Mouse (Mus musculus) limb, embryonic 11.5 days (tissue): ENCODE measurements around the gene Dusp19. TPM values are rescaled to one million over a fixed set of nuclear protein-coding genes. Genes with fewer than 3 reads are reported as not detected.

ENCODE experiments used
- ATAC-seq: fragments of 200-750 bp; cut with Nextera tagmentation; 2 replicates; pipeline ENCODE4 v1.8.0; 2017; ENCODE audit warnings: low read depth; ENCODE audit not compliant: insufficient number of reproducible peaks, low FRiP score, low TSS enrichment
- DNase-seq: peaks from one replicate; pipeline ENCODE4 v3.0.0-alpha.2; 2015; ENCODE audit warnings: low spot score
- H3K27ac ChIP-seq: fragments of 300-500 bp; sonication (generic); replicated peaks from 2 replicates; pipeline ENCODE4 v1.5.1; 2014; ENCODE audit warnings: low read depth, mild to moderate bottlenecking, low read length
- H3K27me3 ChIP-seq: fragments of 300-500 bp; sonication (generic); 2 replicates; pipeline ENCODE4 v1.6.1; 2014; ENCODE audit warnings: mild to moderate bottlenecking, low read length, mixed read lengths; ENCODE audit not compliant: control insufficient read depth, insufficient read depth
- H3K36me3 ChIP-seq: fragments of 300-500 bp; sonication (generic); 2 replicates; pipeline ENCODE4 v1.6.1; 2014; ENCODE audit warnings: mild to moderate bottlenecking, low read length, moderate library complexity, mixed read lengths; ENCODE audit not compliant: control insufficient read depth, insufficient read depth
- H3K4me1 ChIP-seq: fragments of 300-500 bp; sonication (generic); 2 replicates; pipeline ENCODE4 v1.6.1; 2014; ENCODE audit warnings: low read length, mixed read lengths; ENCODE audit not compliant: control insufficient read depth, insufficient read depth
- H3K4me2 ChIP-seq: fragments of 300-500 bp; sonication (generic); 2 replicates; pipeline ENCODE4 v1.6.1; 2014; ENCODE audit warnings: low read depth, mild to moderate bottlenecking, moderate library complexity; ENCODE audit not compliant: severe bottlenecking
- H3K4me3 ChIP-seq: fragments of 300-500 bp; sonication (generic); 2 replicates; pipeline ENCODE4 v1.5.1; 2014; ENCODE audit warnings: low read depth, low read length
- H3K9ac ChIP-seq: fragments of 300-500 bp; sonication (generic); 2 replicates; pipeline ENCODE4 v1.6.1; 2014; ENCODE audit warnings: mild to moderate bottlenecking, low read length
- H3K9me3 ChIP-seq: fragments of 300-500 bp; sonication (generic); 2 replicates; pipeline ENCODE4 v1.6.1; 2016; ENCODE audit warnings: low read length; ENCODE audit not compliant: control insufficient read depth
- WGBS: fragments of 180-500 bp; shearing (Covaris S2); extraction: QIAGEN DNeasy Blood & Tissue Kit; methylation state at CpG from one replicate; pipeline ENCODE4 v1.1.7; 2014; 5-methylcytosine and 5-hydroxymethylcytosine counted together
- polyA plus RNA-seq: library from polyadenylated mRNA; unstranded; fragments of >200 nt; fragmentation: Nextera tagmentation; extraction: Ambion mirVana; gene quantifications from 2 replicates; pipeline ENCODE4 v1.2.1, GENCODE M21; 2014

The Dusp19 gene
- polyA plus RNA-seq, 1 experiment from 2014 or later = 15.9 TPM

- Histone ChIP-seq H3K4me2 (no peak overlapping the region), H3K27me3 (no peaks in the 10 kb centered on the region), H3K4me3 (no peak overlapping the region), H3K9me3 (no peaks in the 10 kb centered on the region), H3K4me1 (peaks cover 3% of the 10 kb centered on the region; the same call in 1 of the 2 replicates), H3K36me3 (no peaks in the 10 kb centered on the region), H3K27ac (no peak overlapping the region), H3K9ac (no peak overlapping the region)
- WGBS = 94% methylated on average over 3 of the region's 3 CpGs
- ATAC-seq (no peak), DNase-seq (no peak)
Measured at GRCm38 (mm10) chr2:80582356-80582755, 34.5 kb upstream of the Dusp19 start.

- H3K36me3 ChIP-seq = no peaks in the 10 kb centered on the region
- H3K9me3 ChIP-seq = no peaks in the 10 kb centered on the region
- no peak overlapping the region for H3K27ac ChIP-seq
- H3K27me3 ChIP-seq = no peaks in the 10 kb centered on the region
- no peak overlapping the region for H3K4me3 ChIP-seq
- H3K4me2 ChIP-seq = no peak overlapping the region
- WGBS = 75% methylated on average over 4 of the region's 4 CpGs
- no peaks in the 10 kb centered on the region for H3K4me1 ChIP-seq
- ATAC-seq (no peak), DNase-seq (no peak)
- no peak overlapping the region for H3K9ac ChIP-seq
Measured at GRCm38 (mm10) chr2:80594215-80594918, 22.5 kb upstream of the Dusp19 start.

- H3K27me3 ChIP-seq = no peaks in the 10 kb centered on the region
- no peaks in the 10 kb centered on the region for H3K36me3 ChIP-seq
- WGBS = 87% methylated on average over 5 of the region's 5 CpGs
- no peak overlapping the region for H3K27ac ChIP-seq
- no peak overlapping the region for H3K9ac ChIP-seq
- no peaks in the 10 kb centered on the region for H3K4me1 ChIP-seq
- ATAC-seq = no peak
- no peaks in the 10 kb centered on the region for H3K9me3 ChIP-seq
- no peak overlapping the region for H3K4me2 ChIP-seq
- DNase-seq = no peak
- no peak overlapping the region for H3K4me3 ChIP-seq
Measured at GRCm38 (mm10) chr2:80596960-80597359, 19.9 kb upstream of the Dusp19 start.

- Histone ChIP-seq H3K9ac (no peak overlapping the region), H3K27me3 (no peaks in the 10 kb centered on the region), H3K4me2 (no peak overlapping the region), H3K36me3 (no peaks in the 10 kb centered on the region), H3K27ac (no peak overlapping the region), H3K4me1 (no peaks in the 10 kb centered on the region), H3K4me3 (no peak overlapping the region), H3K9me3 (no peaks in the 10 kb centered on the region)
- WGBS = 90% methylated on average over 3 of the region's 3 CpGs
- no peak for DNase-seq
- ATAC-seq = no peak
Measured at GRCm38 (mm10) chr2:80599850-80600249, 17.0 kb upstream of the Dusp19 start.

- no peak overlapping the region for H3K27ac ChIP-seq
- H3K4me1 ChIP-seq = no peaks in the 10 kb centered on the region
- H3K4me2 ChIP-seq = no peak overlapping the region
- H3K4me3 ChIP-seq = no peak overlapping the region
- DNase-seq = no peak
- ATAC-seq = no peak
- no peaks in the 10 kb centered on the region for H3K36me3 ChIP-seq
- H3K9ac ChIP-seq = no peak overlapping the region
- H3K27me3 ChIP-seq = no peaks in the 10 kb centered on the region
- no peaks in the 10 kb centered on the region for H3K9me3 ChIP-seq
Measured at GRCm38 (mm10) chr2:80600611-80601010, 16.2 kb upstream of the Dusp19 start.

GRCm38 (mm10) chr2:80602756-80603155 is 14.1 kb upstream of the Dusp19 start:
- no peaks in the 10 kb centered on the region for H3K27me3 ChIP-seq
- H3K9me3 ChIP-seq = no peaks in the 10 kb centered on the region
- no peak overlapping the region for H3K4me3 ChIP-seq
- H3K4me2 ChIP-seq = no peak overlapping the region
- no peaks in the 10 kb centered on the region for H3K4me1 ChIP-seq
- no peaks in the 10 kb centered on the region for H3K36me3 ChIP-seq
- WGBS = 95% methylated on average over 13 of the region's 13 CpGs
- no peak for ATAC-seq
- no peak overlapping the region for H3K27ac ChIP-seq
- no peak for DNase-seq
- H3K9ac ChIP-seq = no peak overlapping the region

GRCm38 (mm10) chr2:80603771-80604426 is 12.9 kb upstream of the Dusp19 start:
- Histone ChIP-seq H3K4me2 (no peak overlapping the region), H3K9me3 (no peaks in the 10 kb centered on the region), H3K9ac (no peak overlapping the region), H3K27me3 (no peaks in the 10 kb centered on the region), H3K27ac (no peak overlapping the region), H3K36me3 (no peaks in the 10 kb centered on the region), H3K4me3 (no peak overlapping the region), H3K4me1 (no peaks in the 10 kb centered on the region)
- ATAC-seq = no peak
- WGBS = 86% methylated on average over 19 of the region's 19 CpGs
- no peak for DNase-seq

GRCm38 (mm10) chr2:80612286-80612685 is 4.6 kb upstream of the Dusp19 start:
- H3K9ac ChIP-seq = no peak overlapping the region
- no peaks in the 10 kb centered on the region for H3K4me1 ChIP-seq
- no peak overlapping the region for H3K4me2 ChIP-seq
- no peak for DNase-seq
- no peaks in the 10 kb centered on the region for H3K36me3 ChIP-seq
- no peaks in the 10 kb centered on the region for H3K27me3 ChIP-seq
- H3K4me3 ChIP-seq = no peak overlapping the region
- no peak for ATAC-seq
- 58% methylated on average over 1 of the region's 1 CpGs for WGBS
- no peaks in the 10 kb centered on the region for H3K9me3 ChIP-seq
- no peak overlapping the region for H3K27ac ChIP-seq
